Mouse (Mus musculus): ENCODE measurements around the gene Atxn7l2. TPM values are rescaled to one million over a fixed set of nuclear protein-coding genes. Genes with fewer than 3 reads are reported as not detected.

The Atxn7l2 gene
- total and polyA plus RNA-seq, 3 experiments = 5.6 to 14.6 TPM; not detected in 1

DNA sequence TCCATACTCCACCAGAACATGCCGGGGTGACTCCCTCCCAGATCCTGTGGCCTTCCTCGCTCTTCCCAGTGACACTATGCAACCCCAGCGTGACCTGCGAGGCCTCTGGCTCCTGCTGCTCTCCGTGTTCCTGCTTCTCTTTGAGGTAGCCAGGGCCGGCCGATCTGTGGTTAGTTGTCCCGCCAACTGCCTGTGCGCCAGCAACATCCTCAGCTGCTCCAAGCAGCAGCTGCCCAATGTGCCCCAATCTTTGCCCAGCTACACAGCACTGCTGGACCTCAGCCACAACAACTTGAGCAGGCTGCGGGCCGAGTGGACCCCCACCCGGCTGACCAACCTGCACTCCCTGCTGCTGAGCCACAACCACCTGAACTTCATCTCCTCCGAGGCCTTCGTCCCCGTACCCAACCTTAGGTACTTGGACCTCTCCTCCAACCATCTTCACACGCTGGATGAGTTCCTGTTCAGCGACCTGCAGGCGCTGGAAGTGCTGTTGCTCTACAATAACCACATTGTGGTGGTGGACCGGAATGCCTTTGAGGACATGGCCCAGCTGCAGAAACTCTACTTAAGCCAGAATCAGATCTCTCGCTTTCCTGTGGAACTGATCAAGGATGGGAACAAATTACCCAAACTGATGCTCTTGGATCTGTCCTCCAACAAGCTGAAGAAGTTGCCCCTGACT is 23.5 kb downstream of the Atxn7l2 start:
- DNase-seq (ENCODE audit: low read depth, low spot score) = no peak

DNA sequence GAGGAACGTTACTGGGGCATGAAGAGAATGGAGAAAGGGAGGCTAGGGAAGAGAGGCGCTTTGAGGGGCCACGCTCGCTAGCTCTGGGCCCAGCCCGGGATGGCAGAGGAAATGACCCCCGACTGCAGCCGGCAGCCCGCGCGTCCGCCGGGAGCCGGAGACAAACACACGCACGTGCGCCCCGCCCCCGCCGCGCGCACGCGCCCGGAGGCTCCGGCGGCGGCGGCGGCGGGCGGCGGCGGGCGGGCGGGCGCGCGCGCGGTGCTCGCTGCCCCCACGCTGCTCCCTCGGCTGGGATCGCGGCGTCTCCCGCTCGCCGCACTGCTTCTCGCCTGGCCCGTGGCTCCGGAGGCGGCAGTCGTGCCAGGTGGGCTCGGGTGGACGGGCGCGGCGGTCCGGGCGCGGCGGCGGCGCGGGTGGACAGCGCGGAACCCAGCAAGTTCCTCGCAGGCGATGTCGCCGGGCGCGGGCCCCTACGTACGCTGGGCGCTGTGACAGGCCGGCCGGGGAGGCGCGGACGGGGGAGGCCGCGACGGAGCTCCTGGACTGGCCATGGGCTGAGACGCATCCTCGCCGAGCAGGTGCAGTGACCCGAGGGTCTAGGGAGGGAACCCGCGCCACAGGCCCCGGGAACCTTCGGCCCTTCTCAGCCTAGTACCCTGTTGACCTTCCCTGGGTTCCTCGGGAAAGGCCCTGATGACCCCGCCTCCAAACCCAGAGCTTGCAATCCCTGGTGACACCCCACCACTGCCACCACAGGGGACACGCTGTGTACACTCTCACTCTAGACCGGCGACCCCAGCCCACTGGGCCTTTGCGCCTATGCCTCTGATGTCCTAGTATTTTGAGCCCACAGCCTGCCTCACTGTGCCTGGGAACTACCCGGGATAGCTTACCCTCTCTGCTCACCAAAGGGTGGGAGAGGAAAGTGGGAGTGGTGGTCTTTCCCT is 24.4 kb downstream of the Atxn7l2 start, which contains the start of gene Amigo1:
Gene Amigo1 (plus strand): TSS at position 238 of the 950 bp plus-strand sequence.
- peaks cover 3% of the 10 kb centered on the region; the same call in 1 of the 2 replicates for H3K79me2 ChIP-seq (ENCODE audit: control insufficient read depth, insufficient read depth, low read length, poor library complexity)
- DNase-seq (ENCODE audit: low read depth, low spot score) = peak; percentile 64
- H3K27me3 ChIP-seq (ENCODE audit: control insufficient read depth in 1 of 2, insufficient read depth in 2 of 2, low read length in 2 of 2) = peaks cover 5 to 6% of the 10 kb centered on the region in 2 experiments
- H3K9me3 ChIP-seq (replicated peaks; ENCODE audit: insufficient read depth, low read length) = no peaks in the 10 kb centered on the region
- peaks cover 3 to 11% of the 10 kb centered on the region in 2 experiments; a peak in 3 of 4 replicates for H3K4me1 ChIP-seq (ENCODE audit: control insufficient read depth in 1 of 2, insufficient read depth in 2 of 2, low read length in 2 of 2)
- TF ChIP-seq CHD2 (IDR thresholded peaks at IDR 0.05; ENCODE audit: low read length) = no peak
- no peak for TF ChIP-seq MAFK (IDR thresholded peaks at IDR 0.05; ENCODE audit: borderline replicate concordance, low read depth, low read length)
- no peak for TF ChIP-seq ZNF384 (IDR thresholded peaks at IDR 0.05; ENCODE audit: low read depth, low read length)
- peak in 1 of 2 experiments; percentile 69; a peak in 2 of 4 replicates for TF ChIP-seq POLR2A (IDR thresholded peaks at IDR 0.05; ENCODE audit: control insufficient read depth in 1 of 2, insufficient read depth in 1 of 2, low read depth in 1 of 2, low read length in 2 of 2, poor library complexity in 1 of 2)
- no peak for TF ChIP-seq CHD1 (IDR thresholded peaks at IDR 0.05; ENCODE audit: low read depth, low read length)
- no peak for TF ChIP-seq GATA1 (IDR thresholded peaks at IDR 0.05; ENCODE audit: low read depth, low read length)
- no peak for TF ChIP-seq MYB (IDR thresholded peaks at IDR 0.05; ENCODE audit: low read depth, low read length)
- peak; percentile 40; the same call in 1 of the 2 replicates for TF ChIP-seq MAX (IDR thresholded peaks at IDR 0.05; ENCODE audit: low read length)
- TF ChIP-seq TBP (IDR thresholded peaks at IDR 0.05; ENCODE audit: low read depth, low read length) = no peak
- TF ChIP-seq MEF2A (IDR thresholded peaks at IDR 0.05; ENCODE audit: extremely low read depth, insufficient replicate concordance, low read depth, low read length, poor library complexity, severe bottlenecking) = no peak
- TF ChIP-seq BHLHE40 (IDR thresholded peaks at IDR 0.05; ENCODE audit: borderline replicate concordance, low read depth, low read length) = peak; percentile 1
- TF ChIP-seq NELFE (IDR thresholded peaks at IDR 0.05; ENCODE audit: low read depth, low read length) = peak; percentile 29; the same call in 1 of the 2 replicates
- no peak for TF ChIP-seq UBTF (IDR thresholded peaks at IDR 0.05; ENCODE audit: borderline replicate concordance, insufficient read depth, low read depth, low read length)
- peak; percentile 63 for TF ChIP-seq NRF1 (IDR thresholded peaks at IDR 0.05; ENCODE audit: insufficient read depth, low read depth, low read length, poor library complexity, severe bottlenecking)
- no peak for TF ChIP-seq USF1 (IDR thresholded peaks at IDR 0.05; ENCODE audit: low read depth, low read length)
- TF ChIP-seq GABPA (IDR thresholded peaks at IDR 0.05; ENCODE audit: low read depth, low read length) = no peak
- TF ChIP-seq ZKSCAN1 (IDR thresholded peaks at IDR 0.05; ENCODE audit: low read depth, low read length) = no peak
- peak; percentile 94; the same call in 1 of the 2 replicates for TF ChIP-seq MXI1 (IDR thresholded peaks at IDR 0.05; ENCODE audit: low read depth, low read length)
- TF ChIP-seq SIN3A (IDR thresholded peaks at IDR 0.05; ENCODE audit: low read length) = peak; percentile 44; the same call in 1 of the 2 replicates
- no peak for TF ChIP-seq RAD21 (IDR thresholded peaks at IDR 0.05; ENCODE audit: low read depth, low read length)
- H3K9ac ChIP-seq (ENCODE audit: control insufficient read depth, low read depth, low read length, poor library complexity, severe bottlenecking) = peak within 1 kb of the TSS; percentile 88
- H3K36me3 ChIP-seq (ENCODE audit: control insufficient read depth in 1 of 2, insufficient read depth in 2 of 2, low read length in 2 of 2) = peaks cover 0 to under 1% of the 10 kb centered on the region in 2 experiments; a peak in 2 of 4 replicates
- H3K4me3 ChIP-seq (ENCODE audit: control insufficient read depth in 1 of 2, insufficient read depth in 1 of 2, low read depth in 2 of 2, low read length in 2 of 2) = peak within 1 kb of the TSS; percentile 80 to 81
- H3K27ac ChIP-seq (ENCODE audit: control insufficient read depth, low read depth, low read length) = no peak within 1 kb of the TSS

More for the DNA sequence above, 23.5 kb downstream of the Atxn7l2 start:
- no peak overlapping the region; the same call in 1 of the 2 replicates for H3K9ac ChIP-seq (ENCODE audit: control insufficient read depth, low read depth, low read length, poor library complexity, severe bottlenecking)
- H3K27me3 ChIP-seq (ENCODE audit: control insufficient read depth in 1 of 2, insufficient read depth in 2 of 2, low read length in 2 of 2) = peaks cover 2 to 6% of the 10 kb centered on the region in 2 experiments; a peak in 1 of 4 replicates
- no peak overlapping the region for H3K27ac ChIP-seq (ENCODE audit: control insufficient read depth, low read depth, low read length)
- H3K36me3 ChIP-seq (ENCODE audit: control insufficient read depth in 1 of 2, insufficient read depth in 2 of 2, low read length in 2 of 2) = peaks cover 0 to 3% of the 10 kb centered on the region in 2 experiments; a peak in 2 of 4 replicates
- H3K9me3 ChIP-seq (replicated peaks; ENCODE audit: insufficient read depth, low read length) = no peaks in the 10 kb centered on the region
- no peak for TF ChIP-seq MXI1 (IDR thresholded peaks at IDR 0.05; ENCODE audit: low read depth, low read length)
- TF ChIP-seq JUND (IDR thresholded peaks at IDR 0.05; ENCODE audit: low read depth, low read length) = no peak
- no peak for TF ChIP-seq CTCF (IDR thresholded peaks at IDR 0.05 in 2 of 3, conservative IDR thresholded peaks at IDR 0.05 in 1 of 3; ENCODE audit: control insufficient read depth in 1 of 3, insufficient read depth in 1 of 3, low read depth in 2 of 3, low read length in 3 of 3, poor library complexity in 1 of 3, severe bottlenecking in 1 of 3)
- TF ChIP-seq USF2 (IDR thresholded peaks at IDR 0.05; ENCODE audit: borderline replicate concordance in 1 of 2, insufficient read depth in 1 of 2, low read depth in 1 of 2, low read length in 2 of 2) = no peak
- no peak for TF ChIP-seq TAL1 (IDR thresholded peaks at IDR 0.05; ENCODE audit: low read length)
- no peak for TF ChIP-seq MAZ (IDR thresholded peaks at IDR 0.05; ENCODE audit: low read depth, low read length)
- TF ChIP-seq USF1 (IDR thresholded peaks at IDR 0.05; ENCODE audit: low read depth, low read length) = no peak
- no peak for TF ChIP-seq E2F4 (IDR thresholded peaks at IDR 0.05; ENCODE audit: borderline replicate concordance, low read depth, low read length)
- no peak for TF ChIP-seq NELFE (IDR thresholded peaks at IDR 0.05; ENCODE audit: low read depth, low read length)
- no peak for TF ChIP-seq GABPA (IDR thresholded peaks at IDR 0.05; ENCODE audit: low read depth, low read length)
- TF ChIP-seq CHD1 (IDR thresholded peaks at IDR 0.05; ENCODE audit: low read depth, low read length) = no peak
- TF ChIP-seq KAT2A (conservative IDR thresholded peaks at IDR 0.05; ENCODE audit: low read depth, low read length) = no peak
- no peak for TF ChIP-seq MAX (IDR thresholded peaks at IDR 0.05; ENCODE audit: low read length)
- no peak for TF ChIP-seq NRF1 (IDR thresholded peaks at IDR 0.05; ENCODE audit: insufficient read depth, low read depth, low read length, poor library complexity, severe bottlenecking)
- H3K4me1 ChIP-seq (ENCODE audit: control insufficient read depth in 1 of 2, insufficient read depth in 2 of 2, low read length in 2 of 2) = peaks cover 3 to 11% of the 10 kb centered on the region in 2 experiments
- peaks cover 3% of the 10 kb centered on the region; the same call in 1 of the 2 replicates for H3K79me2 ChIP-seq (ENCODE audit: control insufficient read depth, insufficient read depth, low read length, poor library complexity)
- peak overlapping the region in 1 of 2 experiments; percentile 80; a peak in 2 of 4 replicates for H3K4me3 ChIP-seq (ENCODE audit: control insufficient read depth in 1 of 2, insufficient read depth in 1 of 2, low read depth in 2 of 2, low read length in 2 of 2)

All from MEL (cell line).